Mouse (Mus musculus) 3T3-L1 (cell line): ENCODE results near the gene Lyg2.

Experiments
- DNase-seq: peaks from one replicate; pipeline ENCODE4 v3.0.0-alpha.2; 2015; ENCODE audit warnings: low read depth, low spot score

Lyg2 gene

GRCm38 (mm10) chr1:37883411-37883810 is 32.9 kb downstream of the Lyg2 start:
- DNase-seq, result no peak

GRCm38 (mm10) chr1:37877736-37878460 is 38.4 kb downstream of the Lyg2 start:
- no peak for DNase-seq

DNA sequence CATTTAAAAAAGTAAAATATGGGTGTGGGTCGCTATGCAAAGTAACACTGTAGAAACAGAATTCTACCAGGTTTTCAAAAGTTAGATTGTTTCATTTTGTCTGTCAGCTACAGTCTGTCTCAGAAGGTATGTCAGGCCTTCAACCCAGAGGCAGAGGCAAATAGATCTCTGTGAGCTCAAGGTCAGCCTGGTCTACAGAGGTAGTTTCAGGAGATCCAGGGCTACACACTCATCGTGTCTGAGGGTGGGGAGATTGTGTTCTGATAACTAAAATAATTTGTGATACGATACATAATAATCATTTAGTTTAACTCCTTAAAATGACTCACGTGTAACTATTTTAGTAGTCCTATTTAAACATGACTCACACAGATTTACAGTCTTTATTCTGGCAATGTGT is 43.1 kb downstream of the Lyg2 start:
- peak; percentile 39 for DNase-seq

DNA sequence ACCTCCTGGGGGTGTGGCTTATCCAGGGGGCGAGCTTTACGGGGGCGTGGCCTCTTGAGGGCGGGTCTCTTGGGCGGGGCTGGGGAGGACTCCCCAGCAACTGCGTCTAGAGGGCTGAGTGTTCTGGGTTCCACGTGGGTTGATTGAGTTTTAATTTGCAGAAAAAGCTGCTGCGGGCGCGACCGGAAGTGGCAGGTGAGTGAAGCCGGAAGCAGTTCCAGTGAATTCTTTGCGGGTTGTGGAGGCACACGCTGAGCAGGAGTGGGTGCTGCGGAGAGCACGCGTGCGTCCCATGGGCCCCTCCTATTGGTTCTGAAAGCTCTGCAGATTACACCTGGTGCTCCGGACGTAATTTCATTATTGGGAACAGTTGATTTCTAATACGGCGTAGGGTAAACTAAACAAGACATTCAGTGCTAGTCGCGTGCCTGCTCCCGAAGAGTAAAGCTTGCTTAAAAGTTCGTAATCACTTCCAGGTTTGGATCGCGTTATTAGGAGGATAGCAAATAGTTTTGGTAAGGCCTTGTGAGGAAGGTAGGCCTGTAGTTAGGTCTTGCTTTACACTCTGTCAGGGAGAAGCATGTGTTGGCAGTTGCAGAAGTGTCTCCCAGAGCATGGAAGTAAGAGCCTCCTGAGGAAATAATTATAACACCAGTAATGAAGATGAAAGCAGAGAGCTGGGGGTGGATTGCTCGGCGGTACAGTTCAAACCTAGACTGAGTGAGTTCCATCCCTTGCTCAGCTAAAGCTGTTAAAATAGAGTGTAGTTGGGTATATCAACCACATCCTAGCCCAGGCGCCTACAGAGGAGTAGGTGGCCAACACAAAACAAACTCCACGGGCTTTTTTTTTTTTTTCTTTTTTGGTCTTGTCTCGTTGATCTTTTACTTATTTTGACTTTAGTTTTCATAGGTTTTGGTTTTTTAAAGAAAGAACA is 43.9 kb downstream of the Lyg2 start:
- peak; percentile 91 for DNase-seq

DNA sequence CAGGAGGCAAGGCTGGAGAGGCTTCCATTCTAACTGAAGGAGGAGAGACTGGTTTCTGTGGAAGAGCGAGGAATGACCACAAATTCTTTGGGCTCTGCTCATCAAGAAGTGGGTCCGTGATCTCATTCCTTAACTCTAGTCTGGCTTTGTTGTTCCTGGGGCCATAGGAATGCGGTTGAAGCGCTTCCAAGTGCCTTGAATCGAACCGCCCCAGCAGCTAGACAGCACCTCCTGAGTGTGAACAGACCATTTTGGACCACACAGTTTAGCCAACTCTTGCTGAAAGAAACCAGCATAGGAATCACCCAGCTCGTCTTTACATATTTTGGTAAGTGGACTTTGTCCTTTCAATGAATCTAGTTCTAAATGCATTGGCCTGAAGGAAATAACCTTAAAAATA is 44.6 kb downstream of the Lyg2 start, which contains the start of gene Lipt1:
Gene Lipt1 (plus strand): TSS at position 35 of the 400 bp plus-strand sequence.
- peak; percentile 95 for DNase-seq

GRCm38 (mm10) chr1:37869362-37869761 is 46.9 kb downstream of the Lyg2 start:
- DNase-seq, result no peak

DNA sequence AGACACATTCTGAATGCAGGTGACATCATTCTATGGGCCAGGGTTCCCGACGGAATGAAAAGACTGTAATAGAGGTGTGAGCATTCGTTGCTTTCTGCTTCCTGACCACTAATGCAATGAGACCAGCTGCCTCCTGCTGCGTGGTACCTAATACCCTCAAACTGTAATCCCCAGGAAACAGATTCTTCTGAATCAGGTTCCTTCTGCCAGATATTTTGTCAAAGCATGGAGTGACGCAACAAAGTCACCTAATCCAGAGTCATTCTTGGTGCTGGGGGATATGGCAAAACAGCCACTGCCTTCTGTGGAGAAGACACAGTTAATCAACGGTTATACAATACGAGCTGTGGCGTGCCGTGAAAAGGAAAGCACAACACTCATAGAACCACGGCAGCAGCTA is 47.7 kb downstream of the Lyg2 start:
- DNase-seq, result no peak

GRCm38 (mm10) chr1:37867684-37868322 is 48.5 kb downstream of the Lyg2 start:
- DNase-seq, result no peak

- DNase-seq, result peak; percentile 85
These were observed 49.2 kb downstream of the Lyg2 start for GRCm38 (mm10) chr1:37867056-37867455.

DNA sequence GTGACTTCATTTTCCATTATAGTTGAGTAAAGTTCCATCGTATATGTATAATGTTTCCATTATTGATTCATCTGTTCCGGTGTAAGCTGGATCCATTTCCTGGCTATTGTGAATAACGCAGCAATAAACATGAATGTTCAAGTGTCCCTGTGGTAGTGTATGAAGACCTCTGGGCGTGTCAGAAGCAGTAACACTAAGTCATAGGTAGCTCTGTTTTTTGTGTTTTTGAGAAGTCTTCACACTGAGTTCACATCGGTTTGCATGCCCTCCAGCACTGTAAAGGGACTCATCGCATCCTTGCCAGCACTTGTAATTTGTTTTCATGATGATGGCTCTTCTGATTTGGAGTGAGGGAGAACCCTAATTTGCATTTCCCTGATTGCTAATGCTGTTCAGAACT is 50.0 kb downstream of the Lyg2 start, which contains the start of gene Tsga10:
Gene Tsga10 (minus strand): TSS at position 144 of the 400 bp plus-strand sequence.
- no peak for DNase-seq

DNA sequence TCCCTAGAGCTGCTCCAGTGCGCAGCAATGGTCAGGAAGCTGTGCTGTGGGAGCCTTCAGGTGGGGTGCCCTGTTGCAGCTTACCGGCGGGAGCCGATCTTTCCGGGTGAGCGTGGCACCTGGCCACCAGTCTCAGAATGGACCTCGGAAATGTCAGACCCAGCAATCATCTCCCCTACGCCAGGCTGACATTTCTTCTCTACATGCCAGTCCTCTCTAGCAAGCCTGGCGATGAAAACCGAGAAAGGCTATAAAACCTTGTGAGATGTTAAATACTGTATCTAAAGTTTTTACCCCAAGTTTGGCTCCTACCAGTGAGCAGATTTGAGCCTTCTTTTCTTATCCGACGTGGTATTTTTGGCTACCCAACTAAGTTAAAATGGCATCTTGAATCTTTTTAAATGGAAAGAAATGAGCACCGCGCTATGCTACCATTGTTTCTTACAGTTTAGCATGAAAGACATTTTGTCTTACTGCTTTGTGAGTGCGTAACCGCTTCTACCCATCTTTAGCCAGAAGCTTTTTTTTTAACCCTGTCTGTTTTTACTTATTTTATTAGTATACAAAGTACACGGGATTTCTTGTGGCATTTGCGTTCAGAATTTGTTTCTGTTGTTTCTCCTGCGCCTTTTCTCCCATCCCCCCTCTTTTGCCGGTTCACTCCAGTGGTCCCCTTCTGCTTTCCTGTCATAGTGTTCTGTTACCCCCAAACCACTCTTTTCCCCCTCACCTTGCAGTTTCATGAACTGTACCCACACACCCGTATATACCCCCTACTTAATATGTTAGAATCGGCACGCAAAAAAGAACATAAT is 50.7 kb downstream of the Lyg2 start:
- DNase-seq, result no peak

DNA sequence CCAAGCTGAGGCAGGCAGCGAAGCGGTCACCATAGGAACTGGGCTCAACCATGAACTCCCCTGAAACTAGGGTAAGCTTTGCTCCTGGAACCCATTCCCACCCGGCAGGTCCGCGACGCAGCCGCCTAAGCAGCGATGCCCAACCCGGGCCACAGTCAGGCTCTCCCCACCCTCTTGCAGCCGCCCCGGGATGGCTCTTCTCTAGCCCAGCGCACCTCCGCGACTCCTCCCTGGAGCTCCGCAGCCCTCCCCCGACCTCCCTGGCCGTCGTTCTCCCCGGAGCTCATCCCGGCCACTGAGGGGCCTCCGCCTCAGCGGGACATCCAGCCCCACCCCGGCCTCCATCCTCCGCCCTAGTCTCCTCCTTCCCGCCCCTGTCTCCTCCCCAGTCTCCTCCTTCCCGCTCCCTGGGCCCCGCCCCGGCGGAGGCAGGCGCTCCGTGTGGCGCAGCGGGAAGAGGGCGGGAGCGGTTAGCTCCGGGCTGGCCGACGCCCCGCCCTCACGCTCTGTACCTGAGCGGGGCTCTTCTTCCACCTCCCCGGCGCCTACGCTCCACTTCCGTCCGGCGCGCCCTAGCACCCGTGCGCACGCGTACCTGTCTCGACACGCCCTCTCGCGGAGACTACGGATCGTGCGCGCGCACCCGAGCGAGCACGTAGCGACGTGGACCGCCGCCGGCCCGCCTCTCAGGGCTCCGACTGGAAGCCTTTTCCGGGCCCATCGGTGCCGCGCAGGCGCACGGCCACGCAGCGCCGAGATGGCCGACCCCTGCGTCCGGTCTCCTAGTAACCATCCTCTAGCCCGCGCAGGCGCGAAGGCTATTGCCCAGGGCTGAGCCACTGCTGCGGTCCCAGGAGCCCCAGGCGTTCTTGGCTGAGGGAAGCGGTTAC is 51.5 kb downstream of the Lyg2 start:
- DNase-seq, result peak; percentile 98
